Mouse (Mus musculus): Measurements from ENCODE around the gene Tppp2.
A peak's percentile ranks its signal among the peaks of the same experiment; 100 is the strongest.
"Not testable (repeated sequence)": the region's sequence is repeated elsewhere in the genome, so short reads cannot be mapped to it uniquely, and the experiment has no call there.

Gene Tppp2

GRCm38 (mm10) chr14:51912391-51913061 lies 5.7 kb upstream of the Tppp2 start:
- no peak for DNase-seq (ENCODE audit: low read depth, low spot score)

- DNase-seq (ENCODE audit: low read depth, low spot score), result no peak
These were observed 4.9 kb upstream of the Tppp2 start for GRCm38 (mm10) chr14:51913062-51913959.

- no peak for DNase-seq (ENCODE audit: low read depth, low spot score)
These were observed 4.1 kb upstream of the Tppp2 start, which contains the start of gene Ndrg2 for GRCm38 (mm10) chr14:51913960-51914762. TSS of gene Ndrg2 (minus strand) at chr14:51914158.

- DNase-seq (ENCODE audit: low read depth, low spot score), result no peak
These were observed 3.2 kb upstream of the Tppp2 start for GRCm38 (mm10) chr14:51915030-51915429.

GRCm38 (mm10) chr14:51916539-51916938 lies 1.7 kb upstream of the Tppp2 start:
- DNase-seq (ENCODE audit: low read depth, low spot score), result no peak

GRCm38 (mm10) chr14:51918966-51919365 lies 741 bp downstream of the Tppp2 start:
- no peak for DNase-seq (ENCODE audit: low read depth, low spot score)

- DNase-seq (ENCODE audit: low read depth, low spot score), result no peak
These were observed 3.7 kb downstream of the Tppp2 start for GRCm38 (mm10) chr14:51921759-51922570.

GRCm38 (mm10) chr14:51922571-51922865 lies 4.3 kb downstream of the Tppp2 start, which contains the start of gene Rnase13:
TSS of gene Rnase13 (minus strand) at chr14:51922773.
- no peak for DNase-seq (ENCODE audit: low read depth, low spot score)

GRCm38 (mm10) chr14:51922910-51923309 lies 4.7 kb downstream of the Tppp2 start:
- DNase-seq (ENCODE audit: low read depth, low spot score), result no peak

GRCm38 (mm10) chr14:51923492-51923891 lies 5.3 kb downstream of the Tppp2 start:
- DNase-seq (ENCODE audit: low read depth, low spot score), result no peak

GRCm38 (mm10) chr14:51926930-51927329 lies 8.7 kb downstream of the Tppp2 start:
- not testable (repeated sequence) for DNase-seq (ENCODE audit: low read depth, low spot score)

- no peak for DNase-seq (ENCODE audit: low read depth, low spot score)
These were observed 11.2 kb downstream of the Tppp2 start for GRCm38 (mm10) chr14:51929309-51929943.

GRCm38 (mm10) chr14:51929968-51930367 lies 11.7 kb downstream of the Tppp2 start:
- no peak for DNase-seq (ENCODE audit: low read depth, low spot score)

- no peak for DNase-seq (ENCODE audit: low read depth, low spot score)
These were observed 12.6 kb downstream of the Tppp2 start for GRCm38 (mm10) chr14:51930824-51931223.

- no peak for DNase-seq (ENCODE audit: low read depth, low spot score)
These were observed 14.1 kb downstream of the Tppp2 start for GRCm38 (mm10) chr14:51932092-51933020.

GRCm38 (mm10) chr14:51939005-51939404 lies 20.8 kb downstream of the Tppp2 start:
- DNase-seq (ENCODE audit: low read depth, low spot score), result peak; percentile 28

- no peak for DNase-seq (ENCODE audit: low read depth, low spot score)
These were observed 22.8 kb downstream of the Tppp2 start for GRCm38 (mm10) chr14:51940944-51941560.

GRCm38 (mm10) chr14:51941577-51941976 lies 23.4 kb downstream of the Tppp2 start:
- no peak for DNase-seq (ENCODE audit: low read depth, low spot score)

GRCm38 (mm10) chr14:51942236-51942635 lies 24.0 kb downstream of the Tppp2 start:
- DNase-seq (ENCODE audit: low read depth, low spot score), result no peak
